Comparison of ENCODE assay signal across 27 mouse cellular contexts in genomic region chr7:93936925-93937324, GRCm38 (mm10).
"Had no signal": no experiment of that assay in that cellular context is flagged by ENCODE, and none has a peak within 500 bp of the region (broad histone marks: within the 10 kb centered on the region; RNA-seq: fewer than 3 reads in every experiment).

No protein-coding gene starts in this region.

- H3K27ac ChIP-seq: heart, adult 2 months; heart, embryonic 10.5 days; hindbrain, embryonic 10.5 days; hindbrain, embryonic 12.5 days; hindbrain, embryonic 14.5 days; kidney, embryonic 15.5 days; kidney, postnatal 0 days; limb, embryonic 13.5 days; limb, embryonic 15.5 days; liver, embryonic 12.5 days; liver, embryonic 14.5 days had no signal

- H3K4me3 ChIP-seq: heart, adult 2 months; heart, embryonic 10.5 days; heart, embryonic 12.5 days; hindbrain, embryonic 10.5 days; hindbrain, embryonic 12.5 days; kidney, embryonic 15.5 days; limb, embryonic 13.5 days; limb, embryonic 15.5 days; liver, embryonic 12.5 days had no signal

- H3K9ac ChIP-seq: heart, embryonic 12.5 days; hindbrain, embryonic 12.5 days; hindbrain, embryonic 14.5 days; kidney, embryonic 15.5 days; limb, embryonic 13.5 days; limb, embryonic 15.5 days; liver, embryonic 12.5 days; liver, embryonic 14.5 days had no signal

- H3K4me1 ChIP-seq: heart, embryonic 10.5 days; heart, embryonic 12.5 days; hindbrain, embryonic 10.5 days; hindbrain, embryonic 12.5 days; kidney, embryonic 15.5 days; limb, embryonic 13.5 days; limb, embryonic 15.5 days; liver, embryonic 12.5 days had no signal

- H3K27me3 ChIP-seq: heart, embryonic 12.5 days; hindbrain, embryonic 12.5 days; kidney, embryonic 15.5 days; limb, embryonic 13.5 days; limb, embryonic 15.5 days; liver, embryonic 12.5 days had no signal

- H3K9me3 ChIP-seq: heart, embryonic 10.5 days; heart, embryonic 12.5 days; hindbrain, embryonic 10.5 days; hindbrain, embryonic 12.5 days; kidney, embryonic 15.5 days; limb, embryonic 13.5 days; limb, embryonic 15.5 days; liver, embryonic 12.5 days had no signal

- H3K4me2 ChIP-seq: heart, embryonic 12.5 days; hindbrain, embryonic 12.5 days; hindbrain, embryonic 14.5 days; kidney, embryonic 15.5 days; limb, embryonic 13.5 days; limb, embryonic 15.5 days; liver, embryonic 12.5 days had no signal

- DNase-seq: gastrocnemius, postnatal 14 days; gastrocnemius, postnatal 36 days; heart, adult 11 months; heart, adult 2 months; heart, postnatal 10 days; heart, postnatal 4 days; kidney, adult 11 months; kidney, adult 2 months; kidney, adult 9 months; kidney, postnatal 14 days; kidney, postnatal 36 days; layer of hippocampus, adult 9-11 months; layer of hippocampus, postnatal 36 days; left cerebral cortex, postnatal 4 days had no signal

- H3K36me3 ChIP-seq: heart, embryonic 10.5 days; heart, embryonic 12.5 days; hindbrain, embryonic 10.5 days; hindbrain, embryonic 12.5 days; kidney, embryonic 15.5 days; limb, embryonic 13.5 days; limb, embryonic 15.5 days; liver, embryonic 12.5 days had no signal

- ATAC-seq: hindbrain, embryonic 16.5 days; intestine, embryonic 16.5 days; liver, embryonic 12.5 days had no signal
